Mouse (Mus musculus) brain, embryonic 14.5 days (tissue): ENCODE results near the gene Grin2d.

ENCODE experiments used
- CTCF ChIP-seq: fragments of 200-500 bp; IDR thresholded peaks from 2 replicates; pipeline ENCODE4 v1.5.1; 2012; ENCODE audit warnings: inconsistent platforms, mild to moderate bottlenecking, moderate library complexity, borderline replicate concordance; ENCODE audit not compliant: insufficient read depth, insufficient read length; ENCODE audit errors: extremely low read depth
- POLR2A ChIP-seq: fragments of 200-500 bp; IDR thresholded peaks from 2 replicates; pipeline ENCODE4 v1.6.1; 2012; ENCODE audit warnings: mild to moderate bottlenecking, inconsistent platforms, borderline replicate concordance; ENCODE audit not compliant: poor library complexity, insufficient read depth, insufficient read length, severe bottlenecking; ENCODE audit errors: extremely low read depth

DNA sequence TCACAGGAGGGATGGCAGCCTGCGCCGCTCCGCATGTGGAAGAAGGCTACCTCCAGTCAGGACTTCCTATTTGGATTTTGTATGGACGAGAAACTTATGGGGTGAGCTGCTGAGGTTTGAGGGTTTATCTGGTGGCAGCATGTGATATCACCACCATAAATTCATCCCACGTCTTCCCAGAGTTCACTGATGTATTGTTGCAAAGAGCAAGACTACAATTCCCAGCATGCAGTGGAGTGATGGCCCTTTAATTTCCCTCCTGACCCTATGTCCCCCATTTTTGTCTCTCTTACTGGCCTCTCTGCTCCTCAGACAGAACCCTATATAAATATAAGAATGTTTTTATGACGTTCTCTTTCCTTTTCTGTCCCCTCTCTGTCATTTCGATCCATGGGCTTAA lies 15.4 kb downstream of the Grin2d start:
- no peak for TF ChIP-seq POLR2A
- no peak for TF ChIP-seq CTCF
